Mouse (Mus musculus) activated CD4-positive, CD25-positive, alpha-beta regulatory T cell (primary cell): ENCODE data around the gene Clec12a. TPM values are rescaled to one million over a fixed set of nuclear protein-coding genes. Genes with fewer than 3 reads are reported as not detected.

ENCODE experiments used
- polyA plus RNA-seq, 2 experiments: library from polyadenylated mRNA; unstranded; fragments of 100-300 nt; shearing (Covaris generic); gene quantifications; one replicate each; pipeline ENCODE4 v1.2.1; 2017

Clec12a gene
- polyA plus RNA-seq: 1 to 10 TPM in 1 of 2 experiments, under 1 TPM in 1; 0.27 to 1.6 TPM

DNA sequence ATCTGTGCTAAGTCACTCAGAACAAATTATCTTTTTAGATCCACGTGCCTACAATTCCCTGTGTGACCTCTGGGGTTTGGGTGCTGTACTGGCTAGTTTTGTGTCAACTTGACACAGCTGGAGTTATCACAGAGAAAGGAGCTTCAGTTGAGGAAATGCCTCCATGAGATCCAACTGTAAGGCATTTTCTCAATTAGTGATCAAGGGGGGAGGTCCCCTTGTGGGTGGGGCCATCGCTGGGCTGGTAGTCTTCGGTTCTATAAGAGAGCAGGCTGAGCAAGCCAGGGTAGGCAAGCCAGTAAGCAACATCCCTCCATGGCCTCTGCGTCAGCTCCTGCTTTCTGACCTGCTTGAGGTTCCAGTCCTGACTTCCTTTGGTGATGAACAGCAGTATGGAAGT lies at the start of gene Clec12a:
Gene Clec12a (plus strand): TSS at position 301 of the 400 bp plus-strand sequence.

DNA sequence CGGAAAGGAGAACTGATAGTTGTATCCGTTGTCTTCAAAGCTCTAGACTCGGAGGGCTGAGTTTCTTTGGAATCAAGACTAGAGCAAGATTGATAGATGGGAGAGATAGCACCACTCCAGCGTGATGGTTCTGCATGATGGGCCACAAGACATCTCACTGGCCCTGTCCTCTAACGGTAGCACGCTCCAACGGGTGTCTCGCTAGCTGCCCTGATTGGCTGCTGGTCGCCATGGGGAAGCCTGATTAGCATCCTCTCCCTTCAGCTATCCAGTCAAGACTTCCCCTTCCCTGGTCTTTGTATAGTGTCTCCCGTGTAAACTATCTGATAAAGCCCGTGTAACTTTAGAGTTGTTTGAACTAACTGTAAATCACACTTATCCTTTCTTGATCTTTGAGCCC lies 10.9 kb upstream of the Clec12a start, which contains the start of gene 4922502D21Rik:
Gene 4922502D21Rik (minus strand): TSS at position 187 of the 400 bp plus-strand sequence.

DNA sequence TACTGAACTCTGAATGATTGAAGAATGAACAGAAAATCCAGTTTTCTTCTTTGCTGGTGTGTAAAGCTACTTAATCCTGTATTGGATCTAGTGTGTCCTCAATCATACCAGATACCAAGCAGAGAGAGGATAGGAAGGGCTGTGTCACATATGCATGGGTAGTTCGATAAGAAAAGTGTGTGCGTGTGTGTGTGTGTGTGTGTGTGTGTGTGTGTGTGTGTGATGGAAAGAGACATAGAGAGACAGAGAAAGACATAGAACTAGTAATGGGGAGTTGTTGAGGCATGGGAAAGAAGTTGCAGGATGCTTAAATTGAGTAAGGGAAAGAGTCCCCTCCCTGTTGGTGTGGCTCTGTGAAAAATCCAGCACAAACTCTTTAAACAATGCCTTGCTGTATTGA lies 43.3 kb downstream of the Clec12a start, which contains the start of gene Clec12b:
Gene Clec12b (minus strand): TSS at position 101 of the 400 bp plus-strand sequence.

DNA sequence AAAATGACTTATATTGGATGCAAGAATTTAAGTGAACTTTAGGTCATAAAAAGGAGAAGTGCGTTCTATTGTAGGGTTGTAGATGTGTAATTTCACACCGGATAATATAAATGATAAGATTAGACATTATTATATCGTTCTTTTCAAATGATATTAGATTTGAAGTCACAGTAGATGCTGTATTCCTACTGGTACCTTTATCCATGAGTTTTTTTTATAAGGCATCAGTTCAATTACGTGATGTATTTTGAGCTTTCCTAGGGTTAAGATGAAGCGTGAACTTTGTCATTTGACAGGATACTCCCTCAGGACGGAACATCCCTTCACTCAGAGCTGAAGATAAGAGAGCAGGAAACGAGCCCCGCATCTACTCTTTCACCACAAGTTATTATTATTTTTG lies 54.5 kb downstream of the Clec12a start, which contains the start of gene Clec1b:
Gene Clec1b (plus strand): TSS at position 301 of the 400 bp plus-strand sequence.

DNA sequence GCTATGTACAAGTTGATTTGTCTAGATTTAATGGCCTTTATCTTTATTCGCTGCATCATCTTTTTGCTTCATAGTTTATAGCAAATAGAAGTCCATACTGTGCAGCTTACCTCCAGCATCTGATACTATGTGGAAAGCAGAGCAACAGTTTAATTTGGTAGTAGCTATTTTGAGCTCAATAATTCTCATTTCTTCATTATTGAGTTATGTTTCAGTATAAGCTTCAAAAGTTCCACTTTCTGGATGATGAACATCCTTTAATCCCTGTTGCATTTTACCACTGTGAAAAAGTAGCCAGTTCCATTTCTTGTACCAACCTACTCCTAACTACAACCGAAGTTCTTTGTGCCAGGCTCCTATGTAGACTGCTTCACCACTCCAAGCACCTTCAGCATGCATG lies 66.1 kb downstream of the Clec12a start, which contains the start of gene Clec9a:
Gene Clec9a (plus strand): TSS at position 301 of the 400 bp plus-strand sequence.

Other genes starting within 250 kb of the Clec12a start
- not detected for gene Clec2e, start 241.8 kb upstream of the Clec12a start, polyA plus RNA-seq
- gene Clec2d, start 162.1 kb upstream of the Clec12a start, polyA plus RNA-seq: 10 to 100 TPM; 28.7 to 35.9 TPM
- 100 to 1,000 TPM; 116 to 179 TPM for gene Cd69, start 67.3 kb upstream of the Clec12a start, polyA plus RNA-seq
- not detected for gene 4922502D21Rik, start 10.9 kb upstream of the Clec12a start, polyA plus RNA-seq
- gene Clec12b, start 43.2 kb downstream of the Clec12a start, polyA plus RNA-seq: not detected
- under 1 TPM in 1 of 2 experiments, not detected in 1; 0.75 TPM for gene Clec1b, start 54.6 kb downstream of the Clec12a start, polyA plus RNA-seq
- not detected for gene Clec9a, start 66.2 kb downstream of the Clec12a start, polyA plus RNA-seq
- gene Clec1a, start 109.3 kb downstream of the Clec12a start, polyA plus RNA-seq: not detected
- gene Olr1, start 164.5 kb downstream of the Clec12a start, polyA plus RNA-seq: under 1 TPM in 1 of 2 experiments, not detected in 1; 0.49 TPM
- gene Tmem52b, start 169.9 kb downstream of the Clec12a start, polyA plus RNA-seq: not detected
- 10 to 100 TPM in 1 of 2 experiments, 1 to 10 TPM in 1; 6.1 to 12.8 TPM for gene Gabarapl1, start 190.5 kb downstream of the Clec12a start, polyA plus RNA-seq
- gene Klre1, start 235.2 kb downstream of the Clec12a start, polyA plus RNA-seq: not detected
- gene Klrd1, start 249.1 kb downstream of the Clec12a start, polyA plus RNA-seq: 1 to 10 TPM; 1.4 to 2.8 TPM